Mouse (Mus musculus): ENCODE measurements around the gene Hhip.
"Not testable (repeated sequence)": the region's sequence is repeated elsewhere in the genome, so short reads cannot be mapped to it uniquely, and the experiment has no call there.

Gene Hhip

DNA sequence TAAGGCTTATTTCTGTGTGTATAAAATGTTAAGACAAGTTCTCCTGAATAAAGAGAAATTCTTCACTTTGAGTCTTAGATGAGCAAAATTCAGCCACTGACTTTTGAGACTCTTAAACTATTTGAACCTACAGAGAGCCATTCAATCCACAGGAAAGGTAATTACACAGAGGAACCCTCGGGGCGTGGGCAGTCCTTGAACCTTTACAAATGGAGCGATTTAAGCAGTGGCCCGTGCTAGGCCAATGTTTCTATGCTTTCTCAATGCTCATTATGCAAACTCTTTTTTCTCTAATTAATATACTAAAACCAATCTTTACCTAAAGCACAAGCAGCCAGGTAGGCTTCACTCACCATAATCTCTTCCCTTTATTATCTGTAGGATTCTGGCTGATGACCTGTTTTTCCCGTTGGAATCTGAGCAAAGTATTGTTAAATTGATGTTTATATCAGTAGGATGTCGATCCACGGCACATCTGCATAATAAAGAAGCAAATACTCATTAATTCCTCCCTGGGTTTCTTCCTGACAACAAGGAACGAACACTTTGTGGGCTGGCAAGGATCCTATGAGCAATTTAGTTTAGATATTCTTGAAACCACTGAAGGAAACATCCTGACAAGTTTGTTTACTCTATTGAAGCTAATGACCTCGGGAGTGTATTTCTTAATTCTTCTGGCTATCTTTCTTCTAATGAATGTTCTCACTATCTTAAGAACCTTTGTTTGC is 65.5 kb downstream of the Hhip start:
- DNase-seq (ENCODE audit: low spot score in 2 of 2), result no peak

GRCm38 (mm10) chr8:79991420-79991819 is 66.4 kb downstream of the Hhip start:
- not testable (repeated sequence) for DNase-seq (ENCODE audit: low spot score in 2 of 2)

DNA sequence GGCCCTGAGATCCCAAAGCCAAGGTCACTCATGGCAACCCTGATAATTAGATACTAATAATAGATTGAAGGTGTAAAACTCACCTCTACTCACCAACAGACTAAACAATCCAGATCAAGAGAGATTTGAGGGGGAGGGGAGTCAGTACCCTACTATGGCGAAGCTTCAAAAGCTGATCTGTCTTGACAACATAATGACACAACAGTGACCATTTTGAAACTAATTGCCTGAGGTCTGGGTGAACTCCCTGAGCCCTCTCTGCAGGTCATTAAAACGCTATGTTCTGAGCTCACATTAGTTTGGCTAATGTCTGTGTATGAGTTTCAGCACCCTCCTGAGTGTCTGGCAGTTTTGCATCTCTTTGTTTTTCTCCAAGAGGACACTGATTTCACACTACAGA is 72.9 kb downstream of the Hhip start:
- no peak for DNase-seq (ENCODE audit: low spot score in 2 of 2)

DNA sequence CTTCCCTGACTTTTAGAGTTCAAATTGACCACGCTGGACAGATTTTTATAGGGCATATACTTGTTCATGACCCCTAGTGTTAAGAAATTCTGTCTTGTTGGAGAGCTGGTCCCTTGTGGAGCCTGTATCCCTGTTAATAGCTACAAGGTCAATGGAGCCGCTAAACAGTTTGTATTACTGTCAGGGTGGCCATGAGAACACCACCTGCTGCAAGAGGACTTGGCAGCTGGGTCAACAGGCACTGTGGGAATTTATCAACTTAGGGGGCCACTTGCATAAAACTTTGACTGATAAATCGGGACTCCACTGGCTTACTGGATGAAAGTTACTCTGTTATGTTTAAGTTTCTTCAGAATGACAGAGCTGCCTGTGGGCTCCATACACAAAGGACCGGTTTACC is 75.7 kb downstream of the Hhip start:
- DNase-seq (ENCODE audit: low spot score in 2 of 2), result no peak

DNA sequence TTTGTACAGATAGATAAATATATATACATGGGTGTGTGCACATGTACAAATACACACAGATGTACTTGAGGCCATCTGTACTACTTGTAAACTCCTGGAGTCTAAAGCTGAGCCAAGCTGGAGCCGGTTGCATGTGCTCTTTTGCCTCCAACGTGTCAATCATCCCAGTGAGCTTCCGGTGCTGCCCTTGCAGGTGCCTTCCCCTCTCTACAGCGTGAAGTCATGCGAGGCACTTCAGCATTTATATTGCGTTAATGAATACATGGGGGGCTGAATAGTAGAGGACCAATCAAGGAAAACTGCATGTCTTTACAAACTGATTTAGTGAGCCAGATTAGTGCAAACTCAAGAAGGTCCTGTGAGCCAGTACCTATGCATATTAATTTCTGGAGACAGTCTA is 91.6 kb downstream of the Hhip start:
- DNase-seq (ENCODE audit: low spot score in 2 of 2), result no peak

- peak in 1 of 2 experiments; percentile 20 for DNase-seq (ENCODE audit: low spot score in 2 of 2)
These were observed 104.9 kb downstream of the Hhip start for GRCm38 (mm10) chr8:79952857-79953256.

DNA sequence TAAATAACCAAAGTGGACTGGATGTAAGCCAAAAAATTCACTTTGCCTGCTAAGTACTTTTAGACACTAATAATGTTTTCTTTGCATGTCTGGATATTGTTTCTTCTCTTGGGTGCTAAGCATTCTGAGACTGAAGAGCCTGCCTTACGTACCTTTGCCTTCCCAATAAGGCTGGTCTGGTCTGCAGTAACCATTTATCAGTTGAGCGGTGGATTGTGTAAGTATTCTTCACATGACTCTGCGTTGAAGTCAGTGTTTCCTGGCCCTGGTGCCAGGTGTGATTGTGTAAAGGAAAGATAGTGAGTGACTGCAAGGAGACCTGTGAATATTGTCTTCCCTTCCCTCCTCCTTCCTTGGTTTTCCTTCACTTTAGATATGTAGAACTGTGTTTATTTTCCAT is 107.4 kb downstream of the Hhip start:
- DNase-seq (ENCODE audit: low spot score in 2 of 2), result no peak

- DNase-seq (ENCODE audit: low spot score in 2 of 2), result no peak
These were observed 112.2 kb downstream of the Hhip start for GRCm38 (mm10) chr8:79945501-79946076.

DNA sequence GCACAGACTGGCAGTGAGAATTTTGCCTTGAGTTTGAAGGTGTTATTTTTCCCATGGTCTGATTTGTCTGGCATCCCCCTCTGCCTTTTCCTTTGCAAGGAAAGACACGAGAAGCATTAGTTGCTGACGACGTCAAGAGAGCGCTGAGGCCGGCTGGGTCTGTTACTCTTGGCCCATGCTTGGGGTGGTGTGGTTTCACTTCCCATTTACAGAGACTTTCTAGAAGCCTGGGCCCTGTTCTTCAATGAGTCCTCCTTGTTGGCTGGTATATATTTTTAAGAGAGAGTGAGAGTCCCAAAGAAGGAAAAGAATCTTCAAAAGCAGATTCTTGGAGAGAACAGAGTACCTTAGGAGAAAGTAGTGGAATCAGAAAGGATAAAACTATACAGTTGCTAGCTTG is 116.7 kb downstream of the Hhip start:
- no peak for DNase-seq (ENCODE audit: low spot score in 2 of 2)

DNA sequence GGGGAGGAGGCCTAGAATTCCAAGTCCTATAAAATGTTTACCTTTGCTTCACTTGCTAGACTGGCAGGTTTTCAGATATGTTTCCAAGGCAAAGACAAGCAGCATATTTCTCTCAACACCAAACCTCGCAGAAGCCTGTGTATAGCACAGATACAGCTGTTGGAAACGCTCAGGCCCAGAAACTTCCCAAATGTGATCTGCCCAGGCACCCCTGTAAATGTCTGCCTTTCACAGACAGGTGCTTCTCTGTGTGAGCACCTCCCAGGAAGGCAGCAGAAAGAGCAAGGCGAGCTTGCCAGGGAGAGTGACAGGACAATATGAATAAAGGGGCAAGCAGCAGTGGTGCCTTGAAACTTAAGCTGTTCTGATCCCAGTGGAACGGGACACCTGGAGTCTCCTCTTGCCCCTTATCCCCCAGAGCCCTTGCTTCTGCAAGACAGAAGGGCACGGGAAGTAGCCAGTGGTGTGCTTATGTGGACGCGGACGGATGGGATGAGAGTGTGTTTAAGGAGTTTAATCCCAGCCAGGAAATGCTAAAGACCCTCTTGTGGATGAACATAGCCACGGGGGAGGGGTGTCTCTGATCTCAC is 120.9 kb downstream of the Hhip start:
- DNase-seq (ENCODE audit: low spot score in 2 of 2), result no peak

- no peak for DNase-seq (ENCODE audit: low spot score in 2 of 2)
These were observed 122.0 kb downstream of the Hhip start for GRCm38 (mm10) chr8:79935793-79936192.

GRCm38 (mm10) chr8:79929202-79929601 is 128.6 kb downstream of the Hhip start:
- DNase-seq (ENCODE audit: low spot score in 2 of 2), result no peak

DNA sequence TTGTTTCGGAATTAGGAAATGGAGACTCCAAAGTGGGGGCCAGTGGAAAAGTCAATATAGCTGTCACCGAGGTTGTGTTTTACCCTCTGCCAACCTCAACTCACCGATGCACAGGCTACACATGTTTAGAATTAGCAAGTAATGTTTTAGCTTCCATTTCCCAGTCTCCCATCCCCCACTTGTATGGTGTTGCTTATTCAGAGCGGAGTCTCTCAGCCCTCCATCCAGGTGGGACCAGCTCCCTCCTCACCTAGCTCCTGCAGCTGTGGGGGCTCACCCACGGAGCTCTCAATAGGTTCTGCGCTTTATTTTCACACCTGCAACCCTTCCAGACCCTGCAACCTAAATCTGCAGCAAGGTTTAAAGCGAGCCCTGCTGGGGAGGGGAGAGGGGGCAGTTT is 140.6 kb downstream of the Hhip start:
- DNase-seq (ENCODE audit: low spot score in 2 of 2), result no peak
